Mouse (Mus musculus) fat pad, adult 2 months (tissue): ENCODE measurements around the gene Eapp.

Experiments
- DNase-seq: peaks from one replicate; pipeline ENCODE4 v3.0.0-alpha.2; 2011; ENCODE audit warnings: low read depth, low spot score; ENCODE audit errors: extremely low read depth

Eapp gene

DNA sequence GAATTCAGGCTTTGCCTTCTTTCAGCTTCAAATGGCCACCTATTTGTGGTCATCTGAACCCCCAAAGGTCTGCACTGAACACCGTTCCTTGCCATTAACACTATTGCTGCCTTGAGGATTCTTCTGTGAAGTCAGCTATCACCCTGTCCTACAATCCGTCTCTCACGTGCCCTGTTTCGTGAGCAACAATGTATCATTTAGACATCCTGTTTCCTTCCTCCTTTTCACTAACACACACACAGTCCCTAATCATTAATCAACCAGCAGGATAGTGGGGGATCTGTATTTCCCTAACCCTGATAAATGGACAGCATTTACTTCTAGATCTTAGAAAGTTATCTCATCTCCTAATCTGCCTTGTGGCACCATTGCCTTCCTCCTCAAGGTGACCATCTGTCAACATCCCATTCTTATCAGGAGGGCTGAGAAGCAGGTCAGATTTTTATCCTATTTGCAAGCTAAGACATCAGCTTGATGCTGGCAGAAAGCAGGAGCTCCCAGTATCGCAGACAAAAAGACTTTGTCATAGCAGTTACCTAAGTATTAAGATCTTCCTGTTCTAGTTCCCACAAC, 52.3 kb downstream of the Eapp start:
- no peak for DNase-seq

GRCm38 (mm10) chr12:54641374-54641773, 54.3 kb downstream of the Eapp start:
- no peak for DNase-seq

GRCm38 (mm10) chr12:54640259-54640658, 55.4 kb downstream of the Eapp start:
- DNase-seq = no peak

DNA sequence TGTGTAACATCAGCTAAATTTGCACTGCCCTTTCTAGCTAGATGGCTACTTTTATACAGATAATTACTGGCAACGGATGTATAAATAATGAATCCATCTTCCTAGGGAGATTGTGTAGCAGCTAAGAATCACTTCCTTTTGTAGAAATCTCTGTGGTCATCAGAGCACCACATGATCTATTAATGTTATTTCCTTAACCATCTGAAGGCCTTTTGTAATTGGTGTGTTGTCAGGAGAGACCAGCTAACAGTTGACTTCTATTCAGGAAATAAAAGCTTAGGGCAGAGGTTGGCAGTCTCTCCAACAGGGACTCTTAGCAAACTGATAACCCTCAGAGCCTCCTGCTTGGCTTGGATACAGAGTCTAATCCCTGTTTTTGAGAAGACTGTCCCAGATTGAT, 58.7 kb downstream of the Eapp start:
- DNase-seq = no peak

- no peak for DNase-seq
Observed at GRCm38 (mm10) chr12:54632141-54632540, 63.6 kb downstream of the Eapp start.

DNA sequence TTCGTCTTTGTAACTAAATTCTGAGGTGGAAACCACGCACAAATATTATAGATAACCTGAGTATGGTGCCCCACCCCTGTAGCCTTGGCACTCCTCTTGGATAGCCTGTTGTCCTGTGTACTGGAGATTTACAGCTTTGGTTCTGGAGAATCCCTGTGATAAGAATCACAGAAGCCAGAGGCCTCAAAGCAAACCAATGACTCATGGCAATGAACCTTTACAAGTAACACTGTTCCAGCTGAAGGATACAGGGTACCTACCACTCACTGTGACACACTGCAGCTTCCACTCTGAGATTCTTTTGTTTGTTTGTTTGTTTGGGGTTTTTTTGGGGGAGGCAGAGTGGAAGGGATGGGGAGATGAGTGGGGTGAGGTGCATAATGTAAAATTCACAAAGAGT, 73.8 kb downstream of the Eapp start:
- no peak for DNase-seq
